Mouse (Mus musculus): ENCODE results near the gene Gna11. TPM values are rescaled to one million over a fixed set of nuclear protein-coding genes. Genes with fewer than 3 reads are reported as not detected.

The Gna11 gene
- polyA plus RNA-seq, 1 experiment from 2014 or later, result 88.2 TPM

- 82% methylated on average over 8 of the region's 8 CpGs for WGBS
- H3K27ac ChIP-seq (ENCODE audit: low read depth), result no peak overlapping the region
- no peaks in the 10 kb centered on the region for H3K27me3 ChIP-seq (ENCODE audit: insufficient read depth, low read length)
- ATAC-seq (ENCODE audit: insufficient read depth), result no peak
- DNase-seq, result no peak
- peak; percentile 25 for TF ChIP-seq CTCF (IDR thresholded peaks at IDR 0.05; ENCODE audit: low read depth)
- H3K36me3 ChIP-seq (ENCODE audit: insufficient read depth), result peaks cover 47% of the 10 kb centered on the region
- H3K4me2 ChIP-seq, result no peak overlapping the region
- H3K9me3 ChIP-seq (ENCODE audit: low read depth, low read length), result no peaks in the 10 kb centered on the region
- no peak overlapping the region for H3K4me3 ChIP-seq (ENCODE audit: low read depth, low read length)
- no peak overlapping the region for H3K9ac ChIP-seq
- H3K4me1 ChIP-seq (ENCODE audit: insufficient read depth), result peaks cover 11% of the 10 kb centered on the region; the same call in 1 of the 2 replicates
Measured at GRCm38 (mm10) chr10:81493601-81494220, 51.3 kb downstream of the Gna11 start.

GRCm38 (mm10) chr10:81492606-81493240, 52.3 kb downstream of the Gna11 start:
- peaks cover 57% of the 10 kb centered on the region for H3K36me3 ChIP-seq (ENCODE audit: insufficient read depth)
- H3K4me3 ChIP-seq (ENCODE audit: low read depth, low read length), result no peak overlapping the region
- no peak for TF ChIP-seq CTCF (IDR thresholded peaks at IDR 0.05; ENCODE audit: low read depth)
- peaks cover 11% of the 10 kb centered on the region; the same call in 1 of the 2 replicates for H3K4me1 ChIP-seq (ENCODE audit: insufficient read depth)
- H3K4me2 ChIP-seq, result no peak overlapping the region
- ATAC-seq (ENCODE audit: insufficient read depth) (no peak), DNase-seq (no peak)
- no peaks in the 10 kb centered on the region for H3K27me3 ChIP-seq (ENCODE audit: insufficient read depth, low read length)
- no peaks in the 10 kb centered on the region for H3K9me3 ChIP-seq (ENCODE audit: low read depth, low read length)
- H3K27ac ChIP-seq (ENCODE audit: low read depth), result no peak overlapping the region
- H3K9ac ChIP-seq, result no peak overlapping the region
- WGBS, result 88% methylated on average over 11 of the region's 11 CpGs

GRCm38 (mm10) chr10:81491018-81491417, 54.0 kb downstream of the Gna11 start:
- H3K9ac ChIP-seq, result no peak overlapping the region
- WGBS, result 90% methylated on average over 9 of the region's 9 CpGs
- ATAC-seq (ENCODE audit: insufficient read depth) (no peak), DNase-seq (no peak)
- H3K4me2 ChIP-seq, result no peak overlapping the region
- no peak overlapping the region for H3K27ac ChIP-seq (ENCODE audit: low read depth)
- no peaks in the 10 kb centered on the region for H3K27me3 ChIP-seq (ENCODE audit: insufficient read depth, low read length)
- peaks cover 8% of the 10 kb centered on the region; the same call in 1 of the 2 replicates for H3K4me1 ChIP-seq (ENCODE audit: insufficient read depth)
- no peak overlapping the region for H3K4me3 ChIP-seq (ENCODE audit: low read depth, low read length)
- TF ChIP-seq CTCF (IDR thresholded peaks at IDR 0.05; ENCODE audit: low read depth), result no peak
- no peaks in the 10 kb centered on the region for H3K9me3 ChIP-seq (ENCODE audit: low read depth, low read length)
- peaks cover 69% of the 10 kb centered on the region for H3K36me3 ChIP-seq (ENCODE audit: insufficient read depth)

GRCm38 (mm10) chr10:81489941-81490340, 55.0 kb downstream of the Gna11 start:
- TF ChIP-seq CTCF (IDR thresholded peaks at IDR 0.05; ENCODE audit: low read depth), result no peak
- Histone ChIP-seq H3K4me2 (no peak overlapping the region), H3K27ac (ENCODE audit: low read depth) (no peak overlapping the region), H3K9me3 (ENCODE audit: low read depth, low read length) (no peaks in the 10 kb centered on the region), H3K27me3 (ENCODE audit: insufficient read depth, low read length) (no peaks in the 10 kb centered on the region), H3K4me3 (ENCODE audit: low read depth, low read length) (no peak overlapping the region), H3K36me3 (ENCODE audit: insufficient read depth) (peaks cover 69% of the 10 kb centered on the region), H3K9ac (no peak overlapping the region), H3K4me1 (ENCODE audit: insufficient read depth) (peaks cover 4% of the 10 kb centered on the region; the same call in 1 of the 2 replicates)
- 77% methylated on average over 14 of the region's 14 CpGs for WGBS
- no peak for ATAC-seq (ENCODE audit: insufficient read depth)
- DNase-seq, result no peak

GRCm38 (mm10) chr10:81488081-81488480, 56.9 kb downstream of the Gna11 start:
- Histone ChIP-seq H3K27ac (ENCODE audit: low read depth) (no peak overlapping the region), H3K36me3 (ENCODE audit: insufficient read depth) (peaks cover 64% of the 10 kb centered on the region), H3K9ac (no peak overlapping the region), H3K9me3 (ENCODE audit: low read depth, low read length) (no peaks in the 10 kb centered on the region), H3K27me3 (ENCODE audit: insufficient read depth, low read length) (no peaks in the 10 kb centered on the region), H3K4me1 (ENCODE audit: insufficient read depth) (no peaks in the 10 kb centered on the region), H3K4me2 (no peak overlapping the region), H3K4me3 (ENCODE audit: low read depth, low read length) (no peak overlapping the region)
- no peak for DNase-seq
- no peak for TF ChIP-seq CTCF (IDR thresholded peaks at IDR 0.05; ENCODE audit: low read depth)
- no peak for ATAC-seq (ENCODE audit: insufficient read depth)
- 76% methylated on average over 11 of the region's 11 CpGs for WGBS

GRCm38 (mm10) chr10:81486496-81486895, 58.5 kb downstream of the Gna11 start:
- peaks cover 10% of the 10 kb centered on the region for H3K27me3 ChIP-seq (ENCODE audit: insufficient read depth, low read length)
- 86% methylated on average over 10 of the region's 10 CpGs for WGBS
- no peak overlapping the region for H3K4me2 ChIP-seq
- H3K27ac ChIP-seq (ENCODE audit: low read depth), result no peak overlapping the region
- H3K4me3 ChIP-seq (ENCODE audit: low read depth, low read length), result no peak overlapping the region
- peaks cover 48% of the 10 kb centered on the region for H3K36me3 ChIP-seq (ENCODE audit: insufficient read depth)
- DNase-seq, result no peak
- no peaks in the 10 kb centered on the region for H3K4me1 ChIP-seq (ENCODE audit: insufficient read depth)
- no peak overlapping the region for H3K9ac ChIP-seq
- no peak for TF ChIP-seq CTCF (IDR thresholded peaks at IDR 0.05; ENCODE audit: low read depth)
- no peaks in the 10 kb centered on the region for H3K9me3 ChIP-seq (ENCODE audit: low read depth, low read length)
- ATAC-seq (ENCODE audit: insufficient read depth), result no peak

GRCm38 (mm10) chr10:81485479-81486018, 59.4 kb downstream of the Gna11 start:
- DNase-seq, result no peak
- Histone ChIP-seq H3K4me2 (no peak overlapping the region), H3K4me1 (ENCODE audit: insufficient read depth) (no peaks in the 10 kb centered on the region), H3K27ac (ENCODE audit: low read depth) (no peak overlapping the region), H3K9me3 (ENCODE audit: low read depth, low read length) (no peaks in the 10 kb centered on the region), H3K27me3 (ENCODE audit: insufficient read depth, low read length) (peaks cover 19% of the 10 kb centered on the region), H3K4me3 (ENCODE audit: low read depth, low read length) (no peak overlapping the region), H3K9ac (no peak overlapping the region), H3K36me3 (ENCODE audit: insufficient read depth) (peaks cover 39% of the 10 kb centered on the region)
- no peak for TF ChIP-seq CTCF (IDR thresholded peaks at IDR 0.05; ENCODE audit: low read depth)
- 66% methylated on average over 7 of the region's 7 CpGs for WGBS
- no peak for ATAC-seq (ENCODE audit: insufficient read depth)
